Mouse (Mus musculus) c-Kit-positive CD71-positive TER-119-negative erythroid progenitor cells, embryonic 14.5 days (primary cell): ENCODE results near the gene Lrmp.

Source experiments
- DNase-seq: peaks from one replicate; pipeline ENCODE4 v3.0.0-alpha.2; 2013; ENCODE audit warnings: low read depth

Gene Lrmp

DNA sequence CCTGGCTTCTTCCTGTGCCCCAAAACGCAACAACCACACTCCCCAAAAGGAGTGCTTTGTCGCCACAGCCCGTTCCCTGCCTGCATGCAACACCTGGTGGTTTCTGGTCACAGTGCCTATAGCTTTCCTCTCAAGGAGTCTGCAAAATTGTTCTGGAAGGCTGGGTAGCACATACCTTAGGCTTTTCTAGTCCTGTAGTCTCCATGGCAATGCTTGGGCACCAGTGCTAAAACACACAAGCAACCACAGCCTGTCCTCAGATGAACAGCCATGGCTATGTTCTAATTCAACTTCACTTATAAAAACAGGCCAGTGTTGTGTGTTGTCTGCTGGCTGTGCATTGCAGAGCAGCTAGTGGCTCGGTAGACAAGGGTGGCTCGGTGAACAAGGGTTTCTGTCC lies 21.4 kb downstream of the Lrmp start:
- no peak for DNase-seq

DNA sequence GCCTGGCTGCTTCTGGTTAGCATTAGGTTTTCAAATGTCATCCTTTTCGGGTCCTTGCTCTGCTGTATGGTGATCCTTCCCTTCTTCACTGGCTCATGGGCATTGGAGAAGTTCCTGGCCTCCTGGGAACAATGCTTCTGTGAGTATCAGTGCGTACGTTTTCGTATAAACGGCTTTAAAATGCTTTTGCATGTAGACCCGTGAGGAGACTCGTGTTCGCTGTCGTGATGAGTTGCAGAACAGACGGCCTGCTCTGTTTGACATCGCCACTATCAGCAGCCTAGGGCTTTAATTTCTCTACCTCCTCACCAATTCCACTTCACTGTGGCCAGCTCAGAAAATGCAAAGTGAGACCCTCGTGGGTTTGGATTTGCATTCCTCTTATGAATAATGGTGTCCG lies 23.8 kb downstream of the Lrmp start:
- no peak for DNase-seq

DNA sequence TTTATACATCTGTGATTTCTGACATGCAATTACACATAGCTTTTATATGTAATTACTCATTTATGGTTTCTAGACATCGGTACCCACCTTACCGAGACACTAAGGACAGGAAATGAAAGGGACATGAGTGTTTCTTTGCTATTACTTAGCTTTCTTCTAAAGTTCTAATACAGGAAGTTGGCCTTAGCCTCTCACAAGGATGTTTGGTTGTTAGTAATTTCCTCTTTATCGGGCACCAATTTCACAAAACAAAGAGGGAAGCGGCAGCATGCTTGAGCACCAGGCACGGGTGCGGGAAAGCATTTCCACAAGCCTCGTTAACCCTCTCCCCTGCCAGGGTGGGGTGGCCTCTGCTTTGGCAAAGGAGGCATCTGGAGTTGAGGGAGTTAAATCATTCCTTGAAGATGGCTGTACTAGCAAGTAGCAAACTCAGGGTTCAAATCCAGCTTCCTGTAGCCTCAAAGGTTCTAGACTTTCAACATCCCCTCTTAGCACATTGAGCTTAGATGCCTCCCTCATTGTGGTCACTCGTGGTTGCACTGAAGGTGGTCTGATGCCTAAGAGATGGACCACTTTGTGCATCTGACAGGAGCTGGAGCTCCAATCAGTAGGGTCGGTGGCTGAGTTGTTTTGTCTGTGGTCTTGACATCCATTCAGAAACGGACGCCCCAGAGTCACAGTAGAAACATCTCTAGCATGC lies 24.5 kb downstream of the Lrmp start:
- no peak for DNase-seq

DNA sequence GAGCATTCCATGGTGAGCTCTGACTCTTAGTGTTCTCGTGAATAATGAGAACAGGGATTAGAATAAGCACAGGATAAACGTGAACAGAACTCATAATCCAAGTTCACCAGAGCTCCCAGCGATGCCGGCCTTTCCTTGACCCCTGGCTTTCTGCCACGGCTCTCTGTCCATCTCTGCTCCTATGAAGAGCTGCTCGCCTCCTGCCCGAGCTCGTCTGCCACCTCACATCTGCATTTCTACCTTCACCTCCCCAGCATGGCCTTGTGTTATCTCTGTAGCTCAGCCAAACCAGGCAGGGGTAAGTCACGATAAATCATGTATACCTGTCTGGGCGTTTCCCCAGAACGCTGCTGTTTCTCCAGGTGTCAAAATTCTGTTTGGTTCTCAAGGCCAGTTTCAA lies 25.3 kb downstream of the Lrmp start:
- no peak for DNase-seq

DNA sequence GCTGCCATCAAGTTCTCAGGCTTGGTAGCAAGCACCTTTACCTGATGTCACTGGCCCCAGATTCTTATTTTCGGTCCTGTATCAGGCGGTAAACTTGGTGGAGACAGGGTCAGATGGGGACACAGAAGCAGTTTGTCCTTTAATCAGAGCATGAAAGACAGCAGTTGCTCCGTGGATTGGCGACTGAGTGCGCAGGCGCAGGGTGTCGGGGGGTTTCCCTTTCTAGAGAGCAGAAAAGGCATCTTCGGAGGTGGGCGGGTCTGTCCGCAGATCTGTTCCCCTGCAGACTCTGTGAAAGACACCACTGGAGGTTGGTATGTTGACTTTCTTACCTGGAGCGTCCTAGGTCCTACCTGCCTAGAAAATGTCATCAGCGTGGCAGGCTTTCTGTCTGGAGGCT lies 26.4 kb downstream of the Lrmp start:
- DNase-seq: no peak

DNA sequence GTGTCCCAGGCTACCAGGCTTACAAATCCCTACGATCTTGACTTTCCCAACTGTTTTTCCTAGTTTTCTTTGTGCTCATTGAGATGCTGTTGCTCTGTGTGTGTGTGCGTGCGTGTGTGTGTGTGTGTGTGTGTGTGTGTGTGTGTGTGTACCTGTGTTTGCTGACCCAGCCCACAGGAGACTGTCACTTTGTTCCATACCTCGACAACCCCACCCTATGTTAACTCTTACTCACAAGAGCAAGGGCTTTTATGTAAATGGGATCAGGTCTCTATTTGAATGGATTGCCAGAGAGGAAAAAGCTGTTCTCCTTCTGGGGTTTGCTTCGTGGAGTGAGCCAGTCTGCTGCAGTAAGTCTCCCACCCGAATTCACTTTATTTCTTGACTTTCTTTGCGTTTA lies 29.7 kb downstream of the Lrmp start:
- no peak for DNase-seq

DNA sequence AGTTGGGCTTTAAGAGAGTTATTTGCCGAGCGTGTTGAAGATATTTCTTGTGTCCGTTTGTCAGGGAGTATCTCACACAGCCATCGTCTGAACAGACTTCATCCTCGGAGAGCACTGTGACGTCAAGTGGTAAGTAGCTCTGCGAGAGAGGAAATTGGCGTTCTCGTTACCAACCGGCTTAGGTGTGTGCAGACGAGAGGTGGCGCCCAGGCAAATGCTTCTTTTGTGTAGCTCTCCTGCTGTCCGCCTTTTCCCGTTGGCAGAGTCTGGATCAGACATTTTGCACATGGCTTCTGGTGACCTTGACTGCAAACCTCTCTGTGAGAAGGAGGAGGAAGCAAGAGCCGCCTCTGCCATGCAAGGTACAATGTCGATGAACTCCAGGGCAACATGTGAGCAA lies 32.3 kb downstream of the Lrmp start:
- DNase-seq: no peak

DNA sequence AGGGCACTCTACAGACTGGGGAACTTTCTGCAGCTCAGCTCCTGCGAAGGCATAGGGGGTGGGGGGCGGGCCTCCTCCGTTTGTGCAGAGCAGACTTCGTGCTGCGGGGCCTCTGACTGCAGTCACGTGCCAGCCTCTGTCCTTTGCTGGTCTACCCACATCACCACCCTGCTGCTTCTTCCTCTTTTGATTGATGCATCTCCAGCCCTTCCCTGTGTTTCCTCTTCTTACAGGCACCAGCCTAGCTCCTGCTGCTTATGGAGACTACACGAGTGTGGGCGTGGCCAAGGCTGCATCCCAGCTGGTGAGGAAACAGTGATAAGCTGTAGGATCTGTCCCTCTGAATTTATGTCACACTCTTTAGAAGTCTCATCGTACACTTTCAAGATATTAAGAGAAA lies 33.6 kb downstream of the Lrmp start:
- DNase-seq: peak; percentile 17

DNA sequence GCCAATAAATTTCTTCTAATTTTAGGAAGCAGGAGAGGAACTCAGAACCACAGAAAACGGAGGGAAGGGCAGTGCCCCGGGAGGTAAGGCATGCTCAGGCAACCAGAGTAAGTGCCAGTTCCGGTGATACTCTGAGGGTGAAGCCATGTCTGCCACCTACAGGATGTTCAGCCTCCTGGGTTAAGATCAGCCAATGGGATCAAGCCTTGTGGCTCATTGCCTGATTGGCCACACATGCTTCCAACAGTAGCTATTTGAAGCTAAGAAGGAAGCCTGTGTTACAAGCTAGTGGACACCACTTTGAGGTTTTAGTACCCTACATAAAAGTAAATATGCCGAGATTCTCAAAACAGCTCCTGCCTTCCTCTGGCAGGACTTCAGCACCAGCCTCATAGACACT lies 43.2 kb downstream of the Lrmp start:
- no peak for DNase-seq

DNA sequence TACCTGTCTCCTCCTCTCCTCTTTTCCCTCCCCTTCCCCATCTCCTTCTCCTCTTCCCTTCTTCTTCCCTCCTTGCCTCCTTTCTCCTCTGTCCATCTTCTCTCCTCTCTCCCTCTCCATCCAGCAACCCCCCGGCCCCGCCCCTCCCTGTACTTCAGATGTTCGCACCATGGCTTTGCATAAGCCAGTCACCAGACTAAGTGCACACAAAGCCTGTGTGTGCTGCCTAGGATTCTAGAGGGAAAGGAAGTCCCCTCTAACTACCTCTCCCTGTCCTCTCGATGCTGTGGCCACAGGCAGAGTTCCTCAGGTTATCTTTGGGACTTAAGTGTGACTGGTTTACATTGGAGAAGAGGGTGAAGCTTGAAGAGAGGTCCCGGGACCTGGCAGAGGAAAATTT lies 45.1 kb downstream of the Lrmp start:
- DNase-seq: no peak

DNA sequence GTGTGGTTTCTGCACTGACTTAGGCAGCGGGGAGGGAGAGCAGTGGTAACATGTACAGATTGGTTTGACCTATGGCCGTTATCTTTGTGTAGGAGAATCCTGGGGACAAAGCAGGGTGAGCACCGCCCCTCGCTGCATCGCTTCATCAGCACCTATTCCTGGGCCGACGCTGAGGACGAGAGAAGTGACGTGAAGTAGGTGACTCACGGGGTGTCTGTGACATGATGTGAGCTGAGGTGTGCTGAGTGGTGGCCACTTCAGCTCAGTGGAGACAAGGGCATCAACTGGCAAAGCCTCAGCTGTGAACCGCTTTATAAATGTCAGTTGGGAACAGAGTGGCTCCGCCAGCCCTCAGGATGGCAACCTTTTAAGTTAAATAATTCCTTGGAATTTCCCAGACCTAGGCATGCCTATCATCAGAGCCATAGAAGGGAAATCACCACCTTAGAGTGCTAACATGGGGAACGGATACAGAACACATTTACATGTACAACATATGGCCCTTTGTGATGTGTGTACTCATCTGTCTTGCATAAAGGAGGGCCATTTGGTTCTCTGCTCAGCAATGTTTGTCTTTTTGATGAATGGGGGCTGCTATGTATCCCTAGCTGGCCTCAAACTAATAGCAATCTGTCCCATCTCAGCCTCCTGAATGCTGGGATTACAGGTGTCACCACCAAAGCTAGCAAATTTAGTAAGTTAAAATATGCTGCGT lies 56.6 kb downstream of the Lrmp start:
- DNase-seq: no peak

DNA sequence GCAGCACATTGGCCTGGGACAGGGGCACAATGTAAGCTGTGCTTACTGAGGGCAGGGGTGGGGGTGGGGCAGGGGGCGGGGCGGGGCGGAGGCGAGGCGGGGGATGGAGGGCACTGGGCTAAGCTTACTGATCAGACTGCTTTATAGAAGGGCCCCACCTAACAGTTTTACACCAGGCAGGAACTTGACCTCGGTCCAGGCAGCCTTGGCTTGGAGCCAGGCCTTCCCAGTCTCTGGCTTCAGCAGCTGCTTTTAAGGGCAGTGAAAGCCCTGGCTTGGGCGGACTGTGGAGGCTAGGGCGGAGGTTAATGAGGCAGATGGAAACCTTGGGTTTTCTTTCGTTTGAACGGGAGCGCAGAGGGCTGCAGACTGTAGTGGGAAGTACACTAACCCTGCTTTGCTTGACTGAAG lies 58.3 kb downstream of the Lrmp start:
- no peak for DNase-seq

DNA sequence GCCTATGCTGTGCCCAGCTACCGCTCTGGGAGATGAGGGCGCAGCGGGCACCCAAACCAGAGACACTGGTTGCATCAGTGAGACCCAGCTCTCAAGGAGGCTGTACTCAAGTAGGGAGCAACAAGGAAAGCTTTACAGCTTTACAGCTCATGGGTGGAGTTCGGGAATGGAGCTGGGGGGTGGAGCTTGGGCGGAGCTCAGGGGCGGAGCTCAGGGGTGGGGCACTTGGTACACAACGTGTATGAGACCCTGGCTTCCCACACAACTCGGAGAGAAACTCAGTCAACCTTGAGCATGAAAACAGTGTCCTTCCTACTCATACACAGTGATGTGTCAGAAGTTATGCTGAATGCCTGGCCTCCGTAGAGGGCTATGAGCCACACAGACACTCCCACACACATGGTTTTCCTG lies 60.1 kb downstream of the Lrmp start:
- DNase-seq: no peak

DNA sequence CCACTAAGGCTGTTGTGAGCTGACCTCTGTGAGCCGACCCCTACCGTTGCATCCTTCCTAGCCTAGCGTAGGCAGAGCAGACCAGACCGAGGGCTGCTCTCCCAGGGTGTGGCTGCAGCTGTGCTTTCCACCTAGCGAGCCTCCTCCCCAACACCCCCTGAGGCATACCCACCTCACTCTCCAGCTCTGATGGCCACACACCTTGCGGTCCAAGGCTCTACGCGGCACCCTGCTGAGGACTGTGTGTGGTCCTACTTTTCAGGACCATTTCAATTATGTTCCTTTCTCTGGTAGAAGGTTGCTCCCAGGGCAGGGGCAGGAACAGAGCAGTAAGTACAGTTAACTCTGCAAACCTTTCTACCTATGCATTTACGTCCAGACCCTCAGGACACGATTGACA lies 61.0 kb downstream of the Lrmp start:
- DNase-seq: no peak

DNA sequence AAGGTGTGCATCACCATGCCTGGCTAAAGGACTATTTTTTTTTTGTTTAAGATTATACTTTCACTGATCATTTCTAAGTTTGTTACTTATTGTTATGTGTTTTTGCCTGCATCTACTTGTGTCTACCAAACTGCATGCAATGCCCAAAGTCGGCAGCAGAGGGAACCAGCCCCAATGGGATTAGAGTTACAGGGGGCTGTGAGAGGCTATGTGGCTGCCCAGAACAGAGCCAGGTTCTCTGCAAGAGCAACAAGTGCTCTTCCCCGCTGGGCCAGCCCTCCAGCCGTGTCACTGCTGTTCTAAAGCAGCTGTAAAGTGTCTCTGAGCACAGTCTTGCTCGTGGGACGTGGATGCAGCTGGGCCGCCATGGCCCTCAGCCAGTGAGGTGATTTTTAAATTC lies 64.2 kb downstream of the Lrmp start:
- peak; percentile 25 for DNase-seq

DNA sequence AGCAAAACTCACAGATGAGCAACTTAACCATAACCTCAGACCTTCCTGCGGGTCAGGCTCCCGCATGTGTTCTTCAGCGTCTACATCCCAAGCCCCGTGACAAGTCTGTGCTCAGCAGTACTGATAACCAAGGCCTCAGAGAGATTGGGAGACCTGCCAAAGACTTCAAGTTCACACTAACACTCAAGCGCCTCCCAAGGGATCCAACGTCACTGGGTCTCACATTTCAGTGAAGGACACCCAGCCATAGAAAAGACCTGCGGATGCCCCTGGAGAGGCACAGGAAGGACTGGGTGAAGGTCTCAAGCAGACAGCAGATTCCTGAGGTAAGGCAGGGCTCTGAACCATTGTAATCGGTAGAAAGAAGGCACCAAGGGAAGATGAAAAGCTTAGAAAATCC lies 66.6 kb downstream of the Lrmp start:
- no peak for DNase-seq

DNA sequence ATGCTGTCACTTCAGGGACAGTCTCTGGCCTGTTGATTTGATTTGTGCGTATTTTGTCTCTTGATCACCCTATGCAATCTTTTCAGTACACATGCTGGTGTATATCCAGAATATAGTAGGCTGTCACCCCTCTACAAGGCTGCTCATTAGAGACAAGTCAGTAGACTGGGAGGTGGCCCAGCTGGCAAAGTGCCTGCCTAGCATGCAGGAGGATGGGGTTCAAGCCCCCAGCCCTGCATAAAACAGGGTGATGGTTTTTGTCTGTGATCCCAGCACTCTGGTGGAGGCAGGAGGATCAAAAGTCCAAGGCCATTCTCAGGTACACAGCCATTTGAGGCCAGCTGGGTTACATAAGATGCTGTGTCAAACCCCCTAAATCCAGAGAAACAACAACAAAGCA lies 70.6 kb downstream of the Lrmp start:
- no peak for DNase-seq

DNA sequence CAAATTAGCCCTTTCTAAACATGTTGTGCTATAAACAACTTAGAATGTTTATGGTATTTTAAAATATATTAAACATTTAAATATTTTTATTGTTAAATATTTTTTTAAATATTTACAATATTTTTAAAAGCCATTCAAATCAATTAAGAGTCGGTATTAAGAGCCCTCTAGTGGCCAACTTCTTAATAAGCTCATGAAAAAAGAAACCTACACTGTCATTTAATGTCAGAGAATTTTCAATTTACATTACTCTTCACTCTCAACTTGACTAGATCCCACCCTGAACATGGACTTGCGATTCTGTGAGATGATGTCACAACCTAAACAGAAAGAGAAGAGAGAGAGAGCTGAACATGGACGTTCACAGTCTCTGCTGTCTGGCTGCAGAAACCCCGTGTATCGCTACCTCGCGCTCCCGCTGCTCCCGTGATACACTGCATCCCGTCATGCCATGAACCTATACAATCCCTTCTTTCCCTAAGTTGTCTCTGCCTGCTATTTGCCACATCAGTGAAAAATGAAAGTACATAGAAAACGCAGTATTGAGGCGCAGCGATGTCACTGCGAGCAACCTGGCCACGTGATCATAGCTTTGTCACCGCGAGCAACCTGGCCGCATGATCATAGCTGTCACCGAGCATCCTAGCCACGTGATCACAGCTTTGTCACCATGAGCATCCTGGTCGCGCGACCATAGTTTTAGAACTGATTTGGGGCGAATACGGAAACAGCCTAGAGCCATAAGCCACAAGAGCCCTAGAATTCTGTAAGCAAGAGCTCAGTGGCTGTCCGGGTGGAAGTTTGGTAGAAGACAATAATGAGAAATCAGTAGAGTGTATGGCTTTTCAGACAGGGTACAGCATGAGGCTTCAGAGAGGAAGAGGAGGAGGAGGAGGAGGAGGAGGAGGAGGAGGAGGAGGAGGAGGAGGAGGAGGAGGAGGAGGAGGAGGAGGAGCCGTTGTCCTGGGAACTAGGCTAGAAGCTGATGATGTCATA lies 71.9 kb downstream of the Lrmp start:
- DNase-seq: peak; percentile 27

DNA sequence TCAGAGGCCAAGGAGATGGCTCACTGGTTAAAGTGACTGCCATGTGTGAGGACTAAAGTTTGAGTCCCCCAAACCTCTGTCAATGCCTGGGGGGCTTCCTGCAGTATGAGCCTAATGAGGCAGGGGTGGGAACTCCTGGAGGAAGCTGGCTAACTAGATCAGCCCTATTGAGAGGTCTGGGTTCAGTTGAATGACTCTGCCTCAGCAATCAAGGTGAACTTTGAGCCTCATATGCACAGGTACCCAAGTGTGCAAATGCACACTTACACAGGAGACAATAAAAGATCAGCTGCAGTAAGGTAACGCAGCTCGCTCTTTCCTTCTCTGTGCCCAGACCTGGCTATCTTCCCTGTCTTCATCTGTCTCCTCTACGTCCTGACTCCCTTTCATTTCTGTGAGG lies 77.6 kb downstream of the Lrmp start:
- no peak for DNase-seq

DNA sequence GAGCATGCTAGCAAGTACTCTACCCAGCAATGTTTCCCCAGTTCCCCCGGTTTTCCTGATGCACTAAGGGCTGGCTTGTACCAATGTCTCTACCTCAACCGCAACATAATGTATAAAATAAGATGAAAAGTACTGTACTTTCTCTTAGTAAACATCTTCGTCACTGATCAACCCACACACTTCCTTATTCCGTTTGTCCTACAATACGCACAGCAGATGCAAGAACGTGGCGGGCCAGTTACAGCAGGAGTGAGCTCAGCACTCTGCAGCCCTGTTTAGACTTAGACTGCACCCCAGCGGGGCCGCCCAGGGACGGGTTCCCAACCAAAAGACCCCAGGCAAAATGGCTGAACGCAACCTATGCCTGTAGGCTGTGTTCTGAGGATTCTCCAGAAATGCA lies 78.0 kb downstream of the Lrmp start:
- DNase-seq: no peak

DNA sequence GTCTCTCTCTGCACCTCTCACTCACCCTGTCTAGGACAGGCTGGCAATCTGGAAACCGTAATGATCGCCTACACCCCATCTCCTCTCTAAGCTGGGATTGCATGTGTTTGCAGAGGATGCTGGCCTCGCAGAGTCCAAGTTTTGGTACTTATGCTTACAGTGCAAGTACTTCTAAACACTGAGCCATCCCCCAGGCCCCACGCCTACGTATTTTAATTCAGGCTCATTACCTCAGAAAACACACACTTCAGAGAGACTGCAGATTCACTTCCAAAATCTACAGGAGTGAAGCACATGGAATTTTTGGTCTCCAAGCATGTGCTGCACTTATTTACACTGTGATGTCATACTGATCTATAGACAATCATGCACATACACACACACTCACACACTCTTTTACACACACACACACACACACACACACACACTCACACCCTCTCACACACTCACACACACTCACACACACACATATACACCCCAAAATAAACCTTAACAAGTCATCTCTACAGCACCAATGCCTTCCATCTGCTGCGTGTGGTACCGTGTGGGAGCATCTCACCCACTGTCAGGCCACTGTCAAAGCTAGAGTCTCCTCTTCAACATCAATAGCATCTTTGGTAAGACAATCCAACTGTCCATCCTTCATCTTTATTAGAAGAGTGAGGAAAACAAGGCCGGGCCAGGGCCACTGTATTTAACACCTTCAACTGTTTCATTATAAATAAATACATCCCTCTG lies 82.7 kb downstream of the Lrmp start:
- no peak for DNase-seq
